ENCODE assay signal across 15 mouse cellular contexts in genomic region chr17:56203729-56204128, GRCm38 (mm10). TPM values are rescaled to one million over a fixed set of nuclear protein-coding genes. Genes with fewer than 3 reads are reported as not detected.
DNase-seq lines count a peak whose midpoint lies in the region; ATAC-seq and TF ChIP-seq lines count a peak whose summit lies in the region.
"Had no signal": no experiment of that assay in that cellular context is flagged by ENCODE, and none has a peak within 500 bp of the region (broad histone marks: within the 10 kb centered on the region; RNA-seq: fewer than 3 reads in every experiment).

No protein-coding gene starts in this region.

- peaks cover 76% of the 10 kb centered on the region for H3K36me3 ChIP-seq in intestine, postnatal 0 days (ENCODE audit: control insufficient read depth, insufficient read depth)
- H3K36me3 ChIP-seq in intestine, embryonic 15.5 days: peaks cover 58% of the 10 kb centered on the region
- peaks cover 45% of the 10 kb centered on the region for H3K36me3 ChIP-seq in lung, postnatal 0 days (ENCODE audit: insufficient read depth, low read length)

- H3K4me2 ChIP-seq in intestine, postnatal 0 days (replicated peaks; ENCODE audit: low read depth): no peak overlapping the region
- H3K4me2 ChIP-seq in intestine, embryonic 15.5 days (replicated peaks): no peak overlapping the region
- H3K4me2 ChIP-seq in lung, postnatal 0 days (replicated peaks; ENCODE audit: low read depth, low read length): no peak overlapping the region
- H3K4me2 ChIP-seq: neural tube, embryonic 13.5 days had no signal

- no peaks in the 10 kb centered on the region for H3K9me3 ChIP-seq in intestine, postnatal 0 days (ENCODE audit: control insufficient read depth)
- H3K9me3 ChIP-seq in intestine, embryonic 15.5 days: no peaks in the 10 kb centered on the region
- no peaks in the 10 kb centered on the region for H3K9me3 ChIP-seq in lung, postnatal 0 days (ENCODE audit: low read length)
- H3K9me3 ChIP-seq: neural tube, embryonic 13.5 days had no signal

- 40% methylated on average over 3 of the region's 3 CpGs for WGBS in cerebellum, adult 2 months
- WGBS in intestine, postnatal 0 days: 72% methylated on average over 3 of the region's 3 CpGs
- WGBS in intestine, embryonic 15.5 days: 66% methylated on average over 3 of the region's 3 CpGs
- 49% methylated on average over 3 of the region's 3 CpGs for WGBS in lung, postnatal 0 days

- DNase-seq in cerebellum, adult 2 months: no peak
- DNase-seq in cerebellum, adult 11-12 months: no peak
- no peak for DNase-seq in lung, postnatal 0 days (ENCODE audit: low spot score)
- no peak for DNase-seq in lung, adult 18-20 months
- no peak for DNase-seq in left cerebral cortex, adult 2 months (ENCODE audit: extremely low spot score in 1 of 2, low spot score in 2 of 2)
- DNase-seq: heart, postnatal 14 days; kidney, postnatal 14 days; left cerebral cortex, postnatal 4 days; lung, postnatal 4 days; right cerebral cortex, postnatal 4 days had no signal

- ATAC-seq in intestine, postnatal 0 days: no peak
- no peak for ATAC-seq in intestine, embryonic 15.5 days
- ATAC-seq in lung, postnatal 0 days: no peak
- ATAC-seq in megakaryocyte progenitor cell, adult 5-6 weeks (replicated peaks; ENCODE audit: poor library complexity): peak; percentile 32; the same call in 1 of the 2 replicates
- ATAC-seq: midbrain, embryonic 16.5 days had no signal

- H3K27me3 ChIP-seq in cerebellum, adult 2 months (ENCODE audit: control insufficient read depth, insufficient read depth, low read length): no peaks in the 10 kb centered on the region
- H3K27me3 ChIP-seq in intestine, postnatal 0 days (replicated peaks; ENCODE audit: control insufficient read depth, insufficient read depth, low read length): no peaks in the 10 kb centered on the region
- H3K27me3 ChIP-seq in intestine, embryonic 15.5 days (replicated peaks): no peaks in the 10 kb centered on the region
- H3K27me3 ChIP-seq in lung, postnatal 0 days (replicated peaks; ENCODE audit: insufficient read depth, low read length): no peaks in the 10 kb centered on the region
- H3K27me3 ChIP-seq: neural tube, embryonic 13.5 days had no signal

- H3K9ac ChIP-seq in intestine, postnatal 0 days (ENCODE audit: low read depth, low read length): no peak overlapping the region
- no peak overlapping the region for H3K9ac ChIP-seq in intestine, embryonic 15.5 days
- no peak overlapping the region for H3K9ac ChIP-seq in lung, postnatal 0 days (replicated peaks; ENCODE audit: low read depth)
- H3K9ac ChIP-seq: neural tube, embryonic 13.5 days had no signal

- TF ChIP-seq CTCF in cerebellum, adult 2 months (IDR thresholded peaks at IDR 0.05; ENCODE audit: borderline replicate concordance, insufficient read depth, low read depth, low read length): 0 out of 2 replicates have a peak, but pooled peaks have one; percentile 28
- peak; percentile 54 for TF ChIP-seq CTCF in intestine, postnatal 0 days (IDR thresholded peaks at IDR 0.05; ENCODE audit: low read depth)
- peak; percentile 62 for TF ChIP-seq CTCF in lung, postnatal 0 days (IDR thresholded peaks at IDR 0.05)
- no peak; the same call in 1 of the 2 replicates for TF ChIP-seq CTCF in left cerebral cortex, adult 2 months (IDR thresholded peaks at IDR 0.05)

- intact Hi-C loops in left cerebral cortex, adult 2 months (cut with DNase I): no loop called here

- no peak for TF ChIP-seq POLR2A in cerebellum, adult 2 months (IDR thresholded peaks at IDR 0.05; ENCODE audit: borderline replicate concordance, insufficient read depth, low read length)

- H3K27ac ChIP-seq in cerebellum, adult 2 months (ENCODE audit: insufficient read depth, low read length): no peak overlapping the region
- H3K27ac ChIP-seq in intestine, postnatal 0 days (ENCODE audit: low read depth, low read length): no peak overlapping the region
- no peak overlapping the region for H3K27ac ChIP-seq in intestine, embryonic 15.5 days
- no peak overlapping the region for H3K27ac ChIP-seq in lung, postnatal 0 days (ENCODE audit: low read length)
- no peak overlapping the region for H3K27ac ChIP-seq in left cerebral cortex, adult 2 months
- H3K27ac ChIP-seq: neural tube, embryonic 13.5 days had no signal

- no peak for TF ChIP-seq EP300 in lung, postnatal 0 days (IDR thresholded peaks at IDR 0.05)

- H3K4me1 ChIP-seq in cerebellum, adult 2 months (ENCODE audit: control insufficient read depth, insufficient read depth, low read length): no peaks in the 10 kb centered on the region
- no peaks in the 10 kb centered on the region for H3K4me1 ChIP-seq in intestine, postnatal 0 days (replicated peaks; ENCODE audit: control insufficient read depth, insufficient read depth, low read length)
- no peaks in the 10 kb centered on the region for H3K4me1 ChIP-seq in intestine, embryonic 15.5 days (replicated peaks)
- no peaks in the 10 kb centered on the region for H3K4me1 ChIP-seq in lung, postnatal 0 days (ENCODE audit: insufficient read depth, low read depth, low read length)
- H3K4me1 ChIP-seq: neural tube, embryonic 13.5 days had no signal

- H3K4me3 ChIP-seq in cerebellum, adult 2 months (replicated peaks; ENCODE audit: insufficient read depth, low read depth, low read length): no peak overlapping the region
- no peak overlapping the region for H3K4me3 ChIP-seq in intestine, postnatal 0 days (ENCODE audit: low read depth, low read length)
- no peak overlapping the region for H3K4me3 ChIP-seq in intestine, embryonic 15.5 days (replicated peaks)
- no peak overlapping the region for H3K4me3 ChIP-seq in lung, postnatal 0 days (ENCODE audit: low read depth, low read length)
- no peak overlapping the region for H3K4me3 ChIP-seq in left cerebral cortex, adult 2 months
- H3K4me3 ChIP-seq: neural tube, embryonic 13.5 days had no signal

RNA-seq across cellular contexts. Expression of gene Dpp9, which starts 15.0 kb away (rescaled TPM):
- polyA plus RNA-seq in cerebellum, adult 2 months (2012; rRNA removed): 54.7 and 56.3 TPM in 2 replicates
- polyA plus RNA-seq in intestine, postnatal 0 days (2015; fragmentation: Nextera tagmentation; extraction: Ambion mirVana): 10.6 and 12.0 TPM in 2 replicates
- 32.8 and 35.0 TPM in 2 replicates for polyA plus RNA-seq in intestine, embryonic 15.5 days (2015; fragmentation: Nextera tagmentation; extraction: Ambion mirVana)
- 25.7 and 30.3 TPM in 2 replicates for polyA plus RNA-seq in lung, postnatal 0 days (2015; fragmentation: Nextera tagmentation; extraction: Ambion mirVana)
- 27.0 and 31.0 TPM in 2 replicates for total RNA-seq in megakaryocyte progenitor cell, adult 5-6 weeks (2015)
- total RNA-seq in megakaryocyte progenitor cell, adult 5-6 weeks (2017): 15.7 and 19.9 TPM in 2 replicates
- 10 to 100 TPM; 70.7 to 74.1 TPM for total RNA-seq in left cerebral cortex, adult 2 months (2021)

RNA-seq across cellular contexts. Expression of gene Mydgf, which starts 20.0 kb away (rescaled TPM):
- 44.5 and 45.0 TPM in 2 replicates for polyA plus RNA-seq in cerebellum, adult 2 months (2012; rRNA removed)
- 83.5 and 90.5 TPM in 2 replicates for polyA plus RNA-seq in intestine, postnatal 0 days (2015; fragmentation: Nextera tagmentation; extraction: Ambion mirVana)
- 105 and 127 TPM in 2 replicates for polyA plus RNA-seq in intestine, embryonic 15.5 days (2015; fragmentation: Nextera tagmentation; extraction: Ambion mirVana)
- 67.2 and 71.2 TPM in 2 replicates for polyA plus RNA-seq in lung, postnatal 0 days (2015; fragmentation: Nextera tagmentation; extraction: Ambion mirVana)
- 55.1 and 56.1 TPM in 2 replicates for total RNA-seq in megakaryocyte progenitor cell, adult 5-6 weeks (2015)
- total RNA-seq in megakaryocyte progenitor cell, adult 5-6 weeks (2017): 50.4 and 57.1 TPM in 2 replicates
- total RNA-seq in left cerebral cortex, adult 2 months (2021): 10 to 100 TPM; 39.5 to 41.2 TPM

RNA-seq across cellular contexts. Expression of gene Tnfaip8l1, which starts 41.5 kb away (rescaled TPM):
- 1.7 and 1.9 TPM in 2 replicates for polyA plus RNA-seq in cerebellum, adult 2 months (2012; rRNA removed)
- polyA plus RNA-seq in intestine, postnatal 0 days (2015; fragmentation: Nextera tagmentation; extraction: Ambion mirVana): 4.6 and 5.1 TPM in 2 replicates
- 11.9 and 12.8 TPM in 2 replicates for polyA plus RNA-seq in intestine, embryonic 15.5 days (2015; fragmentation: Nextera tagmentation; extraction: Ambion mirVana)
- polyA plus RNA-seq in lung, postnatal 0 days (2015; fragmentation: Nextera tagmentation; extraction: Ambion mirVana): 4.7 and 5.6 TPM in 2 replicates
- total RNA-seq in megakaryocyte progenitor cell, adult 5-6 weeks (2015): 1.5 and 2.2 TPM in 2 replicates
- 0.91 and 2.8 TPM in 2 replicates for total RNA-seq in megakaryocyte progenitor cell, adult 5-6 weeks (2017)
- total RNA-seq in left cerebral cortex, adult 2 months (2021): 1 to 10 TPM; 7.5 to 8.7 TPM

RNA-seq across cellular contexts. Expression of gene Fem1a, which starts 52.9 kb away (rescaled TPM):
- 19.9 and 21.8 TPM in 2 replicates for polyA plus RNA-seq in cerebellum, adult 2 months (2012; rRNA removed)
- polyA plus RNA-seq in intestine, postnatal 0 days (2015; fragmentation: Nextera tagmentation; extraction: Ambion mirVana): 7.0 and 8.0 TPM in 2 replicates
- polyA plus RNA-seq in intestine, embryonic 15.5 days (2015; fragmentation: Nextera tagmentation; extraction: Ambion mirVana): 12.5 and 12.8 TPM in 2 replicates
- polyA plus RNA-seq in lung, postnatal 0 days (2015; fragmentation: Nextera tagmentation; extraction: Ambion mirVana): 8.2 and 8.4 TPM in 2 replicates
- 15.3 and 15.9 TPM in 2 replicates for total RNA-seq in megakaryocyte progenitor cell, adult 5-6 weeks (2015)
- 20.7 and 23.4 TPM in 2 replicates for total RNA-seq in megakaryocyte progenitor cell, adult 5-6 weeks (2017)
- 10 to 100 TPM; 31.8 to 34.6 TPM for total RNA-seq in left cerebral cortex, adult 2 months (2021)
